Mouse (Mus musculus) forebrain, embryonic 15.5 days (tissue): ENCODE measurements at regions not wholly inside any gene's neighbourhood (a gene's known extent, or its start where the extent isn't known, plus 50 kb on each side); places are given as distances from the start of the nearest gene placed in this dataset.

ENCODE experiments used
- ATAC-seq: fragments of 200-750 bp; cut with Nextera tagmentation; replicated peaks from 2 replicates; pipeline ENCODE4 v1.8.0; 2017; ENCODE audit warnings: mild to moderate bottlenecking, moderate TSS enrichment, moderate library complexity
- H3K27ac ChIP-seq: fragments of 300-500 bp; sonication (generic); replicated peaks from 2 replicates; pipeline ENCODE4 v1.5.1; 2015; ENCODE audit warnings: mild to moderate bottlenecking, inconsistent platforms
- H3K27me3 ChIP-seq: fragments of 300-500 bp; sonication (generic); 2 replicates; pipeline ENCODE4 v1.6.1; 2015; ENCODE audit warnings: inconsistent platforms
- H3K36me3 ChIP-seq: fragments of 300-500 bp; sonication (generic); 2 replicates; pipeline ENCODE4 v1.6.1; 2015; ENCODE audit warnings: mild to moderate bottlenecking, inconsistent platforms
- H3K4me1 ChIP-seq: fragments of 300-500 bp; sonication (generic); 2 replicates; pipeline ENCODE4 v1.6.1; 2015; ENCODE audit warnings: inconsistent platforms
- H3K4me2 ChIP-seq: fragments of 300-500 bp; sonication (generic); replicated peaks from 2 replicates; pipeline ENCODE4 v1.6.1; 2015; ENCODE audit warnings: mild to moderate bottlenecking, inconsistent platforms
- H3K4me3 ChIP-seq: fragments of 300-500 bp; sonication (generic); 2 replicates; pipeline ENCODE4 v1.5.1; 2015; ENCODE audit warnings: mild to moderate bottlenecking, inconsistent platforms
- H3K9ac ChIP-seq: fragments of 300-500 bp; sonication (generic); replicated peaks from 2 replicates; pipeline ENCODE4 v1.6.1; 2015; ENCODE audit warnings: mild to moderate bottlenecking, inconsistent platforms
- H3K9me3 ChIP-seq: fragments of 300-500 bp; sonication (generic); 2 replicates; pipeline ENCODE4 v1.6.1; 2016; ENCODE audit warnings: inconsistent platforms
- WGBS: fragments of 180-500 bp; shearing (Covaris S2); methylation state at CpG from one replicate; pipeline ENCODE4 v1.1.7; 2015; ENCODE audit warnings: mixed read lengths; 5-methylcytosine and 5-hydroxymethylcytosine counted together

GRCm38 (mm10) chr5:29142957-29143356 is 52.8 kb upstream of the Rnf32 start:
- Histone ChIP-seq H3K4me2 (no peak overlapping the region), H3K36me3 (no peaks in the 10 kb centered on the region), H3K27me3 (no peaks in the 10 kb centered on the region), H3K27ac (no peak overlapping the region), H3K9me3 (no peaks in the 10 kb centered on the region), H3K9ac (no peak overlapping the region), H3K4me1 (no peaks in the 10 kb centered on the region), H3K4me3 (no peak overlapping the region)
- WGBS: 88% methylated on average over 2 of the region's 2 CpGs
- no peak for ATAC-seq

DNA sequence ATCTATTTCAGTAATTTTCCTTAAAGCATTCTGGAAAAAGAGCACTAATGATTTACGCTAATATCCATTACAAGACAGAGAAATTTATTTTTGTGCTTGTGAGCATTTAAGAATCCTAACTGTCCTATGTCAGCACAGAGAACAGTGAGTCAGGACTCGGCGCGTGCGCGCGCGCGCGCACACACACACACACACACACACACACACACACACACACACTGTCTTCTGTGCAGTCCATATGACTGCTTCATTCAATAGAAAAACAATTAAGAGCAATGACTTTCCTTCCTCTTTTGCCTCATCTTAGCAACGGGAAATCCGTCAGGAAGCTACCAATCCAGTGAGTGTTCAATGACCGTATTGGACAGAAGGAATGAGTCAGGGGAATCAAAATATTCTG is 53.3 kb upstream of the Rnf32 start:
- no peak overlapping the region for H3K4me3 ChIP-seq
- no peak for ATAC-seq
- 93% methylated on average over 13 of the region's 13 CpGs for WGBS

DNA sequence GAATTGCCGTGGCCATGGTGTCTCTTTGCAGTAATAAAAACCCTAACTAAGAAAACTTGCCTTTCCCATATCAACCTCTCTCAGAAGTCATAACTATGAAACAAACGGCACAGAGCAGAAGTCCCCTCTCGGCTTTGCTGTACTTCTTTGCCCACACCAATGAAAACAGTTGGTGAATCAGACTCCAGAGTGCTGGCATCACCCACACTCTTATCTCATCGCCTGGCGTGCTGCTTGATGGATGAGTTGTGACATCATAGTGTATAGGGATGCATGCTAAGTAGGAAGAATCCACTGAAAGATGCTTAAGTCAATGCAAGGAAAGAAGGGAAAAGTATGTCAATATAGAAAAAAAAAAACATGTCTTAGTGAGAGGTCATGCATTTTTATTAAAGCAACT is 58.3 kb upstream of the Rnf32 start:
- no peaks in the 10 kb centered on the region for H3K27me3 ChIP-seq
- no peak overlapping the region for H3K4me3 ChIP-seq
- no peak overlapping the region for H3K4me2 ChIP-seq
- H3K9ac ChIP-seq: no peak overlapping the region
- no peaks in the 10 kb centered on the region for H3K9me3 ChIP-seq
- no peak for ATAC-seq
- H3K27ac ChIP-seq: no peak overlapping the region
- 76% methylated on average over 5 of the region's 5 CpGs for WGBS
- no peaks in the 10 kb centered on the region for H3K36me3 ChIP-seq
- no peaks in the 10 kb centered on the region for H3K4me1 ChIP-seq

More for the DNA sequence above, 53.3 kb upstream of the Rnf32 start:
- no peaks in the 10 kb centered on the region for H3K9me3 ChIP-seq
- no peak overlapping the region for H3K4me2 ChIP-seq
- H3K36me3 ChIP-seq: no peaks in the 10 kb centered on the region
- no peak overlapping the region for H3K27ac ChIP-seq
- H3K4me1 ChIP-seq: no peaks in the 10 kb centered on the region
- no peaks in the 10 kb centered on the region for H3K27me3 ChIP-seq
- H3K9ac ChIP-seq: no peak overlapping the region

DNA sequence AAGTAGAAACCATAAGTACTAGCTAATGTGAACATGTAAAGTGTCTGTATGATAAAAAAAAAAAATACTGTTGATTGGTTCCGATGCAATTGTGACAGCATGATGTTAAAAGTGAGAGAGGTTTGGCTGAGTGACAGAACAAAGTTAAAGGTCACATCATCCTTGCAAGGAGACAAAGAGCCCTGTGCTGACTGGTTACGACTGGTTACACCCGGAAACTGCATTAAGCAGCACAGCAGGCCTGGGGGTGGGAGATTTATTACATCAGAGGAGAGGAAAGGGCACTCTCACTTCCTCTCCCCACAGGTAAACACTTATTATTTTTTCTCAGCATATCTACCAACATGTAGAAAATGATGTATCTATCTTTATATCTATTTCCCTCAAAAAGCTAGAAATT is 63.5 kb upstream of the Rnf32 start:
- no peak for ATAC-seq
- Histone ChIP-seq H3K9me3 (no peaks in the 10 kb centered on the region), H3K4me2 (no peak overlapping the region), H3K36me3 (no peaks in the 10 kb centered on the region), H3K9ac (no peak overlapping the region), H3K27me3 (no peaks in the 10 kb centered on the region), H3K4me3 (no peak overlapping the region), H3K27ac (no peak overlapping the region), H3K4me1 (no peaks in the 10 kb centered on the region)
- 23% methylated on average over 3 of the region's 3 CpGs for WGBS

DNA sequence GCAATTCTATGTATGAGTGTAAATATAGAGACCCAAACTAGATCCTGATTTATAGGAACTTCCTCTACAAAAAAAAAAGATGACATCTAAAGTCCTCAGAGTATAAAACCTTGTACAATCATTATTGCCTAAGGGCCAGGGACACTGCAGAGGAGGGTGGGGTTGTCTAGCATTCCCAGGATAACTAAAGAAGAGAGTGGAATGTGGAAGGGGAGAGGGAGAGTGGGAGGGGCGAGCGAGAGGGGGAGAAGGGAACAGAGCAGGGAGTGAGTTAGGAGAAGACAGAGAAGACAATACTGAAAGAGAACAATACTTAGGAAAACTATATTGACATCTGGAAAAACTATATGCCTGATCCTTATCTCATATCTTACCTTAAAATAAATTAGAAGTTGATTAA is 64.0 kb upstream of the Rnf32 start:
- Histone ChIP-seq H3K27ac (no peak overlapping the region), H3K9ac (no peak overlapping the region), H3K9me3 (no peaks in the 10 kb centered on the region), H3K4me2 (no peak overlapping the region), H3K27me3 (no peaks in the 10 kb centered on the region), H3K36me3 (no peaks in the 10 kb centered on the region), H3K4me3 (no peak overlapping the region), H3K4me1 (no peaks in the 10 kb centered on the region)
- ATAC-seq: no peak
- 23% methylated on average over 2 of the region's 2 CpGs for WGBS

GRCm38 (mm10) chr5:29129724-29130123 is 66.1 kb upstream of the Rnf32 start:
- H3K9ac ChIP-seq: no peak overlapping the region
- WGBS: 95% methylated on average over 3 of the region's 3 CpGs
- no peak for ATAC-seq
- H3K36me3 ChIP-seq: no peaks in the 10 kb centered on the region
- H3K27me3 ChIP-seq: no peaks in the 10 kb centered on the region
- no peaks in the 10 kb centered on the region for H3K9me3 ChIP-seq
- no peak overlapping the region for H3K4me3 ChIP-seq
- H3K27ac ChIP-seq: no peak overlapping the region
- H3K4me2 ChIP-seq: no peak overlapping the region
- H3K4me1 ChIP-seq: no peaks in the 10 kb centered on the region

DNA sequence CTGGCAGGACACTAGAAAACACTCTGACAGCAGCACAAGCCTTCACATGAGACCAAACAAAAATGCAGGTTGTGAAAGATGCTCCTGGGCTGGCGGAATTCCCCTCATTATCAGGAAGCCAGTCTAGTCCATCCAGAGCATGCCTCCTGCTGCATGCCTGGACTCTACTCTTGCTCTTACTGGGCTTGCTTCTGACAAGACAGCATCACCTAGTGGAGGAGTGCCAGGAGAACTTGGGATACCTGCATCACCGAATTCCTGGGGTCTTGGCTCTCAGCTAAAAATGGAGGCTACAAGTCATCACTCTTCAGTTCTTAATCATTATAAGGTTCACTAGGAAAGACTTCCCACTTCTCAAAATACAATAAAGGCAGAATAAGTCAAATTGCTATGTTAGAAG is 78.8 kb upstream of the Rnf32 start:
- no peaks in the 10 kb centered on the region for H3K27me3 ChIP-seq
- no peaks in the 10 kb centered on the region for H3K9me3 ChIP-seq
- WGBS: 69% methylated on average over 2 of the region's 2 CpGs
- ATAC-seq: no peak
- H3K27ac ChIP-seq: no peak overlapping the region
- H3K9ac ChIP-seq: no peak overlapping the region
- H3K4me1 ChIP-seq: no peaks in the 10 kb centered on the region
- no peak overlapping the region for H3K4me2 ChIP-seq
- H3K4me3 ChIP-seq: no peak overlapping the region
- no peaks in the 10 kb centered on the region for H3K36me3 ChIP-seq

DNA sequence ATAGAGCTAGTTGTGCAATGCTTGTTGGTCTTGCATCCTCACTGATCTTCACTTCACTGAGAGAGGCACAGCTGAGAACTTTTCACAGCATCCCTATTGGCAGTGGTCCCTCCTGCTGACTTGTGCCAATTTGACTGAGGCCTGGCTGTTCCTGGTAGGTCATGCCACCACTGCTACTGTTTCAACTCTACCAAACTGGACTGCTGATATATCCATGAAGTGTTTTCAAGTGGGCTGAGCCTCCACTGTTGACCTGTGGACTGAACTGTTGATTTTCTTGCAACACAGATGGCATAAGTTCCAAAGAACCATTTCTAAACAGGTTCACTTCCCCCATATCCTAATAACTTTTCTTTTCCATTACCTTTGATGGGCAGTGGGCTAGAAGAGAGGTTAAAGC is 83.3 kb upstream of the Rnf32 start:
- Histone ChIP-seq H3K9ac (no peak overlapping the region), H3K36me3 (no peaks in the 10 kb centered on the region), H3K4me3 (no peak overlapping the region), H3K9me3 (no peaks in the 10 kb centered on the region), H3K4me1 (no peaks in the 10 kb centered on the region), H3K27me3 (no peaks in the 10 kb centered on the region), H3K27ac (no peak overlapping the region), H3K4me2 (no peak overlapping the region)
- no peak for ATAC-seq

- Histone ChIP-seq H3K4me3 (no peak overlapping the region), H3K27ac (no peak overlapping the region), H3K4me1 (no peaks in the 10 kb centered on the region), H3K9ac (no peak overlapping the region), H3K36me3 (no peaks in the 10 kb centered on the region), H3K4me2 (no peak overlapping the region), H3K9me3 (no peaks in the 10 kb centered on the region), H3K27me3 (no peaks in the 10 kb centered on the region)
- ATAC-seq: no peak
Measured at GRCm38 (mm10) chr5:29107276-29107675, 88.5 kb upstream of the Rnf32 start.

- no peak for ATAC-seq
- WGBS: 87% methylated on average over 1 of the region's 1 CpGs
Measured at GRCm38 (mm10) chr5:29083288-29083687, 112.5 kb upstream of the Rnf32 start.

DNA sequence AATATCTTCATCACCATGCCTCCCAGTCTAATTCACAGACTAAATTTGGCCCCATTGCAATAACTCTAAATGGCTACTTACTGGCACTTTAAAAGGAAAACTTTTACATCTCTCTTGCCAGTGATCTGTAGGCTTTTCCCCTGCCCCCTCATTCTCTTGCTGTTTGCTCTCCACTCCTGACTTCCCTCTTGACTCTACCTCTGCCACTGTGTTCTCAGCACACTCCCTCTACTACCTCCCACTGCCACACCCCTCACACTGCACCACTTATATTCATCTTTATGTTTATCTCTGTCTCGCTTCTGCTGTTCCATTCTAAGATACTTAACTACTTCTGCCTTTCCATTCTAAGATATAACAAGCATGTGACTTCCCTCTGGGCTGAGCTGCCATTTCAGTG is 141.4 kb upstream of the Rnf32 start:
- Histone ChIP-seq H3K4me1 (no peaks in the 10 kb centered on the region), H3K27ac (no peak overlapping the region), H3K9me3 (no peaks in the 10 kb centered on the region), H3K27me3 (no peaks in the 10 kb centered on the region), H3K36me3 (no peaks in the 10 kb centered on the region), H3K4me3 (no peak overlapping the region), H3K9ac (no peak overlapping the region), H3K4me2 (no peak overlapping the region)
- WGBS: 100% methylated on average over 1 of the region's 1 CpGs
- ATAC-seq: no peak

More at GRCm38 (mm10) chr5:29083288-29083687, 112.5 kb upstream of the Rnf32 start:
- Histone ChIP-seq H3K4me1 (no peaks in the 10 kb centered on the region), H3K4me3 (no peak overlapping the region), H3K27me3 (no peaks in the 10 kb centered on the region), H3K9ac (no peak overlapping the region), H3K36me3 (no peaks in the 10 kb centered on the region), H3K4me2 (no peak overlapping the region), H3K9me3 (no peaks in the 10 kb centered on the region), H3K27ac (no peak overlapping the region)

DNA sequence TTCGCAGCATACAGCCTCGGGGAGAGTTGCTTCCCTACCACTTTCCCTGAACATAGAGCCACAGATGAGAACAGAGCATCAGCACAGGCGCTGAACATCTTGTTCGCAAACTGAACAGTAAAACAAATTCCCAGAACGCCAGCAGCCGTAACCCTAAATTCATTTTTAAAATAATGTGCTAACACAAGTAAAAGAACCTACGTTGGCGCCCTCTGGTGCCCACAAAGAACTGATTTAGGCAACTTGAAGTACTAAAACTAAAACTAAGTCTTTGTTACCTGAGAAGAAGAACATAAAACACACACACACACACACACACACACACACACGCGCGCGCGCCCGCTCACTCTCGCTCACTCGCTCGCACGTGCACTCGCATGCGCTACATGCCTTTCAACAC is 159.2 kb upstream of the Rnf32 start:
- H3K36me3 ChIP-seq: no peaks in the 10 kb centered on the region
- H3K4me2 ChIP-seq: no peak overlapping the region
- 79% methylated on average over 20 of the region's 20 CpGs for WGBS
- no peaks in the 10 kb centered on the region for H3K27me3 ChIP-seq
- no peak overlapping the region for H3K4me3 ChIP-seq
- ATAC-seq: no peak
- H3K9ac ChIP-seq: no peak overlapping the region
- H3K27ac ChIP-seq: no peak overlapping the region
- no peaks in the 10 kb centered on the region for H3K9me3 ChIP-seq
- H3K4me1 ChIP-seq: no peaks in the 10 kb centered on the region

DNA sequence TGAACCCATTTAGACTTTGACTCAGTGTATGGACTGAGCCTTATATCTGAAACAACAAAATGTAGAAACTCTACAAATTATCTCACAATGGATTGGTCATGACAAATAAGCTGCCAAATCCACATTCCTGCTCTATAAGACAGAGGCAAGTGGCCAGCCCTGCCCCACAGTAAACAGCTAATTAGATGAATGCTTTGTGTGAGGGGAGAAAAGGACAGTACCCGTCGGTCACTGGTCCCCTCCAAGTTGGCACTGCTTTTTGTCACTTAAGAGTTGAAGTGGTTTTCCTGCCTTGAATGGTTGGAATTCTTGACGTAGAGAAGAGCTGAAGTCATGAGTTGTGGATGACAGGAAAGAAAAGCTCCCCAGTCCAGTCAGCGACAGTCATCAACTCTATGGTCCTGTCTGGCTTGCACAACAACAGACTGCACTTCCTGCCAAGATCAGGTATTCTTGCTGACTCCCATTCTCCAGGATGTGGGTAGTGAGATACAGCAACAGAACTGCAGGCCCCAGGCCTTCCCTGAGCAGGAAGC is 162.3 kb upstream of the Rnf32 start:
- 35% methylated on average over 4 of the region's 4 CpGs for WGBS
- Histone ChIP-seq H3K36me3 (no peaks in the 10 kb centered on the region), H3K4me2 (no peak overlapping the region), H3K27ac (no peak overlapping the region), H3K4me3 (no peak overlapping the region), H3K4me1 (no peaks in the 10 kb centered on the region), H3K9ac (no peak overlapping the region), H3K27me3 (no peaks in the 10 kb centered on the region), H3K9me3 (no peaks in the 10 kb centered on the region)
- ATAC-seq: no peak
